Mouse (Mus musculus): ENCODE measurements at regions not wholly inside any gene's neighbourhood (a gene's known extent, or its start where the extent isn't known, plus 50 kb on each side); places are given as distances from the start of the nearest gene placed in this dataset.

- Histone ChIP-seq H3K27ac (no peak overlapping the region), H3K9ac (no peak overlapping the region), H3K27me3 (no peaks in the 10 kb centered on the region), H3K36me3 (no peaks in the 10 kb centered on the region), H3K4me1 (no peaks in the 10 kb centered on the region), H3K4me3 (no peak overlapping the region), H3K9me3 (peaks cover 6% of the 10 kb centered on the region; the same call in 1 of the 2 replicates), H3K4me2 (replicated peaks) (no peak overlapping the region)
- ATAC-seq (ENCODE audit: low FRiP score, low read depth): no peak
- 72% methylated on average over 2 of the region's 2 CpGs for WGBS
Measured at GRCm38 (mm10) chr1:130276005-130276404, 146.8 kb downstream of the Cd55b start.

GRCm38 (mm10) chr1:130274470-130274869, 148.3 kb downstream of the Cd55b start:
- Histone ChIP-seq H3K4me3 (no peak overlapping the region), H3K4me1 (no peaks in the 10 kb centered on the region), H3K36me3 (no peaks in the 10 kb centered on the region), H3K27me3 (no peaks in the 10 kb centered on the region), H3K4me2 (replicated peaks) (no peak overlapping the region), H3K9me3 (peaks cover 6% of the 10 kb centered on the region; the same call in 1 of the 2 replicates), H3K9ac (no peak overlapping the region), H3K27ac (no peak overlapping the region)
- no peak for ATAC-seq (ENCODE audit: low FRiP score, low read depth)
- WGBS: 22% methylated on average over 4 of the region's 4 CpGs

- H3K4me2 ChIP-seq (replicated peaks): no peak overlapping the region
- H3K4me1 ChIP-seq: no peaks in the 10 kb centered on the region
- no peak overlapping the region for H3K9ac ChIP-seq
- no peak overlapping the region for H3K4me3 ChIP-seq
- no peaks in the 10 kb centered on the region for H3K9me3 ChIP-seq
- 83% methylated on average over 2 of the region's 2 CpGs for WGBS
- H3K27me3 ChIP-seq: no peaks in the 10 kb centered on the region
- no peak for ATAC-seq (ENCODE audit: low FRiP score, low read depth)
- H3K36me3 ChIP-seq: no peaks in the 10 kb centered on the region
- no peak overlapping the region for H3K27ac ChIP-seq
Measured at GRCm38 (mm10) chr1:130270457-130270856, 152.4 kb downstream of the Cd55b start.

Measured in limb, embryonic 13.5 days (tissue).